Mouse (Mus musculus) kidney, adult 2 months (tissue): ENCODE data around the gene Mroh8. TPM values are rescaled to one million over a fixed set of nuclear protein-coding genes. Genes with fewer than 3 reads are reported as not detected.
"Not testable (repeated sequence)": the region's sequence is repeated elsewhere in the genome, so short reads cannot be mapped to it uniquely, and the experiment has no call there.

Source experiments
- DNase-seq: peaks from one replicate; pipeline ENCODE4 v3.0.0; 2021
- H3K27ac ChIP-seq: fragments of 200-500 bp; 2 replicates; pipeline ENCODE4 v1.5.1; 2012; ENCODE audit warnings: low read depth, low read length, control low read depth, inconsistent platforms; ENCODE audit not compliant: insufficient read depth
- H3K27me3 ChIP-seq: fragments of 200-500 bp; replicated peaks from 2 replicates; pipeline ENCODE4 v1.6.1; 2012; ENCODE audit warnings: mild to moderate bottlenecking, moderate library complexity, low read length, inconsistent platforms; ENCODE audit not compliant: control insufficient read depth, insufficient read depth
- H3K36me3 ChIP-seq: fragments of 200-500 bp; 2 replicates; pipeline ENCODE4 v1.6.1; 2012; ENCODE audit warnings: mild to moderate bottlenecking, moderate library complexity, low read length, inconsistent platforms; ENCODE audit not compliant: control insufficient read depth, insufficient read depth
- H3K4me1 ChIP-seq: fragments of 200-500 bp; 2 replicates; pipeline ENCODE4 v1.6.1; 2011; ENCODE audit warnings: low read length; ENCODE audit not compliant: control insufficient read depth, insufficient read depth
- H3K4me3 ChIP-seq: fragments of 200-500 bp; 2 replicates; pipeline ENCODE4 v1.5.1; 2011; ENCODE audit warnings: mild to moderate bottlenecking, low read depth, low read length, control low read depth; ENCODE audit not compliant: insufficient read depth
- CTCF ChIP-seq: fragments of 200-500 bp; conservative IDR thresholded peaks from 2 replicates; pipeline ENCODE4 v1.5.1; 2011; ENCODE audit warnings: low read depth, mild to moderate bottlenecking, control low read depth, low read length, moderate library complexity, mixed read lengths; ENCODE audit not compliant: insufficient read depth, insufficient read length
- POLR2A ChIP-seq: fragments of 200-500 bp; IDR thresholded peaks from one replicate; pipeline ENCODE4 v1.6.1; 2011; ENCODE audit warnings: low read depth, low read length, control low read depth
- WGBS: fragments of 180-500 bp; shearing (Covaris S2); methylation state at CpG from one replicate; pipeline ENCODE4 v1.1.7; 2018; 5-methylcytosine and 5-hydroxymethylcytosine counted together
- polyA plus RNA-seq: library from polyadenylated mRNA; depleted of rRNA; stranded (reverse); fragments of >200 nt; gene quantifications from 2 replicates; pipeline ENCODE4 v1.2.3, GENCODE M21; 2012

The Mroh8 gene
- polyA plus RNA-seq, 1 experiment: 0.13 TPM

DNA sequence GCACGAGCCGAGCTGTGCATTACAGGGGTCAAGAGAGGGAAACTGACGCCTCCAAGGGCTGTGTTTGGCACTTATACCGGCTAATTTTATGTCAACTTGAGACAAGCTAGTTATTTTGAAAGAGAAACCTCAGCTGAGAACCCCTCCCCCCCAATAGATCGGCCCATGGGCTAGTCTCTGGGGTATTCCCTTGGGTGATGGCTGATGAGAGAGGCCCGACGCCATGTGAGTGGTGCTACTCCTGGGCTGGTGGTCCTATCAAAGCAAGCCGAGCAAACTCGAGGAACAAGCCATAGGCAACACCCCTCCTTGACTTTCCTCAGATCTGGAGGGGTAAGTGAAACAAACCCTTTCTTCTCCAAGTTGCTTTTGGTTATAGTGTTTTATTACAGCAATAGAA, 16.8 kb downstream of the Mroh8 start:
- WGBS: 56% methylated on average over 9 of the region's 9 CpGs
- Histone ChIP-seq H3K36me3 (no peaks in the 10 kb centered on the region), H3K27ac (no peak overlapping the region), H3K27me3 (no peaks in the 10 kb centered on the region), H3K4me3 (no peak overlapping the region), H3K4me1 (no peaks in the 10 kb centered on the region)
- TF ChIP-seq CTCF (no peak), POLR2A (no peak)
- no peak for DNase-seq

DNA sequence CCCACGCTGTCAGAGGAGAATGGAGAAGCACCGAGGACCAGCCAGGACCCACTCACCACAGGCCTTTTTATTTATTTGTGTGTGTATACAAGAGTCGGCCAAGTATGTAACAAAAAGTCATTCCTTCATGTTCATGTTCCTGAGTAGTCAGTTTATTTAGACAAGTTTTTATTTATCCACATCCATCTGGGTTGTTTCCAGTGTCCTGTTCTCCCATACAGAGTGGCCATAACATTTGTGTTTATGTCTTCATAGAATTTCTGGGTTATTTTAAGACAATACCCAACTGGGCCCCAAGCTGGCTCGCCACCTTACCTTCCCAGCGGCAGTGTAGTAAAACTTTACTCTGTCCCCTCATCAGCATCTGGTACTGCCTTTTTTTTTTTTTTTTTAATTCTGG, 17.4 kb downstream of the Mroh8 start:
- 80% methylated on average over 5 of the region's 5 CpGs for WGBS
- no peak for TF ChIP-seq CTCF
- no peak for TF ChIP-seq POLR2A
- no peak overlapping the region for H3K27ac ChIP-seq
- no peaks in the 10 kb centered on the region for H3K4me1 ChIP-seq
- H3K36me3 ChIP-seq: no peaks in the 10 kb centered on the region
- H3K27me3 ChIP-seq: no peaks in the 10 kb centered on the region
- no peak overlapping the region for H3K4me3 ChIP-seq
- no peak for DNase-seq

DNA sequence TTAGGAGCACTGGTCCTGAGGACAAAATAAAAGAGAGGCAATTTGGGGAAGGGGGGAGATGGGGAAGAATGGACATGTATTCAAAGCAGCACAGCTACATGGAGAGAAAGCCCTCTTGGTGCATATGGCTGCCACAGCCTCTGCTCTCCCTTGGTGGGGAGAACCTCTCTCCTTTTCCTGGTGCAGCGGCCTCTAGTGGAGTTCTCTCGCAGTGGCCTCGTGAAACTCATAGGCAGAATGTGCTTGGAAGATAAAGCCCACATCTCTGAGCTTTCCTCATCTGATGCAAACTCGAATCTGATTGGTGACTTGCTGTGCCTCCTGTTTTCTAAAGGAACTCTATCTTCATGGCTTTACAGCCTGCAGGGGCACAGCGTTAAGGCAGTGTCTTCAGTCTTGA, 19.6 kb downstream of the Mroh8 start:
- Histone ChIP-seq H3K4me1 (no peaks in the 10 kb centered on the region), H3K27ac (no peak overlapping the region), H3K27me3 (no peaks in the 10 kb centered on the region), H3K4me3 (no peak overlapping the region), H3K36me3 (no peaks in the 10 kb centered on the region)
- TF ChIP-seq CTCF (peak; percentile 87), POLR2A (no peak)
- peak; percentile 60 for DNase-seq
- WGBS: 3% methylated on average over 5 of the region's 5 CpGs

DNA sequence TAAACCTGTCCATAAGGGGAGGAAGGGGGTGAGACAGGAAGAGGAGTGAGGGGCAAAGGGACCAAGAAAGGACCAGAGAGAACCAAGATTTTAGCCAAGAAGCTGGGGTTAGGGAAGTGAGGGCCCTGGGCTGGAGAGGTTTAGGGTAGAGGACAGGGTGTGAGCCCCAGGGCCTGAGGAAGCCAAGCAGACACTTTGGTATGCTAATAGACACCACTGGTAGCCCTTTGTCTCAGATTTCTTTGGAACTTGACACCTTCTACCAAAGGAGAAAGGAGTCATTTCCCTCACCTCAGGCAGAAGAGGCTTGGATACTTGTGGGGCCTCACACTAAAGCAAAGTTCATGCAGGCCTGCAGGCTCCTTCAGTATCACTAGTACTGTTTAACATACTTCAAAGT, 31.2 kb downstream of the Mroh8 start:
- no peaks in the 10 kb centered on the region for H3K27me3 ChIP-seq
- no peaks in the 10 kb centered on the region for H3K36me3 ChIP-seq
- no peaks in the 10 kb centered on the region for H3K4me1 ChIP-seq
- H3K27ac ChIP-seq: no peak overlapping the region
- no peak for TF ChIP-seq CTCF
- TF ChIP-seq POLR2A: no peak
- H3K4me3 ChIP-seq: no peak overlapping the region
- no peak for DNase-seq

DNA sequence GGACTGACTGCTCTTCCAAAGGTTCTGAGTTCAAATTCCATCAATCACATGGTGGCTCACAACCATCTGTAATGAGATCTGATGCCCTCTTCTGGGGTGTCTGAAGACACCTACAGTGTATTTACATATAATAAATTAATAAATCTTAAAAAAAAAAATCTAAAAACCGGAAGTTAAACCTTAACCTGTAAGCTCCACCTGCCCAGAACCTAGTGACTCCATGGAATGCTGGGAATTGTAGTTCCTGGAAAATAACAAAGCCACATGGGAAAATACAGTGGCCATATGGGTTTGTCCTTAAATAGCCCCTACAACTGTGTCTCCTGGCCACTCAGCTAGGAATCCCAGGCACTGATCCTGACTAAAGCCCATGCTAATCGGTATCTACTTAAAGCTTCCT, 33.7 kb downstream of the Mroh8 start:
- 68% methylated on average over 2 of the region's 2 CpGs for whole genome bisulfite sequencing
- no peak for TF ChIP-seq CTCF
- TF ChIP-seq POLR2A: no peak
- H3K36me3 ChIP-seq: no peaks in the 10 kb centered on the region
- no peak for DNase-seq
- H3K4me3 ChIP-seq: no peak overlapping the region
- H3K27me3 ChIP-seq: no peaks in the 10 kb centered on the region
- no peaks in the 10 kb centered on the region for H3K4me1 ChIP-seq
- H3K27ac ChIP-seq: no peak overlapping the region

DNA sequence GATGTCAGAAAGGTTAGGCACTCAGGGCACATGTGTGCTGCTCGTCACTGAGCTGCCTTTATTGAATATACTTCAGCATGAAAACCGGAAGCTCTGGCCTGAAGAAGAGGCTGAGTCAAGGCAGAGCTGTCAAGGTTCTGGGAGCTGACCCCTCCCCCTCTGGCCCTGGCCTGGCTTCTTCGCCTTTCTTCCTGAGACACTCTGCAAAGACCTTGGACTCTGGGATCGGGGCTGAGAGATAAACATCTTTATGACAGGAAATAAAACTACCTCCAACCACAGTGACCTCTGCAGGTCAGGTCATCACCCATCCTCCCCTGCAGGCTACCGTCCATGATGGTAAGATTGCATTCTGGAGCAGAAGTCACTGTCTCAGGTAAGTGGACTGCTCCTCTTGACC, 34.3 kb downstream of the Mroh8 start:
- H3K27ac ChIP-seq: no peak overlapping the region
- no peaks in the 10 kb centered on the region for H3K36me3 ChIP-seq
- 23% methylated on average over 5 of the region's 5 CpGs for WGBS
- H3K4me3 ChIP-seq: no peak overlapping the region
- no peaks in the 10 kb centered on the region for H3K4me1 ChIP-seq
- no peak for TF ChIP-seq CTCF
- no peak for TF ChIP-seq POLR2A
- H3K27me3 ChIP-seq: no peaks in the 10 kb centered on the region
- no peak for DNase-seq

DNA sequence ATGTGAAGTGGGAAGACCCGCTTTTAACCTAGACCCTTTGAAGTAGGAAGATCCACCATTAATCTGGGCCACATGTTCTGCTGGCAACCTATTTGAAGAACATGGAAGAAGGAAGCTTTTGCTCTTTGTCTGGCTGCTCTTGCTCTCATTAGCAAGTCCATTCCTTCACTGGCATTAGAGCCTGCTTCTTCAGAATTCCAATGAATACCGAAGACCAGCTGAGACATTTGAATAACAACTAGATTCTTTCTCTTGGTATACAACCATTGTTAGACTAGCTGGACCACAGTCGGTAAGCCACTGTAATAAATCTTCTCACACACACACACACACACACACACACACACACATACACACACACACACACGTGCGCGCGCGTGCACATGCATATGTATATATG, 43.4 kb downstream of the Mroh8 start:
- WGBS: 90% methylated on average over 8 of the region's 8 CpGs
- Histone ChIP-seq H3K27ac (no peak overlapping the region), H3K36me3 (no peaks in the 10 kb centered on the region), H3K4me3 (no peak overlapping the region), H3K4me1 (no peaks in the 10 kb centered on the region), H3K27me3 (no peaks in the 10 kb centered on the region)
- TF ChIP-seq CTCF: no peak
- TF ChIP-seq POLR2A: no peak
- DNase-seq: no peak

DNA sequence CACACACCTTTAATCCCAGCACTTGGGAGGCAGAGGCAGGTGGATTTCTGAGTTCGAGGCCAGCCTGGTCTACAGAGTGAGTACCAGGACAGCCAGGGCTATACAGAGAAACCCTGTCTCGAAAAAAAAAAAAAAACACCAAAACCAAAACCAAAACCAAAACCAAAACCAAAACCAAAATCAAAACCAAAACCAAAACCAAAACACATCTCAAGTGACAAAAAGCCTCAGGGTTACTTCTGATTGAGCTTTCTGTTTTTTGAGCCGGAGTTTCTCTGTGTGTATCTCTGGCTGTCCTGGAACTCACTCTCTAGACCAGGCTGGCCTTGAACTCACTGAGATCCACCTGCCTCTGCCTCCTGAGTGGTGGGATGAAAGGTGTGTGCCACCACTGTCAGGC, 57.4 kb downstream of the Mroh8 start:
- H3K4me1 ChIP-seq, DNase-seq: not testable (repeated sequence)
- WGBS: 88% methylated on average over 3 of the region's 3 CpGs

More for the DNA sequence above, 57.4 kb downstream of the Mroh8 start:
- not testable (repeated sequence) for H3K27ac ChIP-seq, H3K4me3 ChIP-seq, H3K36me3 ChIP-seq, H3K27me3 ChIP-seq
